Mouse (Mus musculus): ENCODE measurements around the gene Cfap77. TPM values are rescaled to one million over a fixed set of nuclear protein-coding genes. Genes with fewer than 3 reads are reported as not detected.

Gene Cfap77
- polyA plus RNA-seq, 1 experiment from 2014 or later: 0.78 TPM

DNA sequence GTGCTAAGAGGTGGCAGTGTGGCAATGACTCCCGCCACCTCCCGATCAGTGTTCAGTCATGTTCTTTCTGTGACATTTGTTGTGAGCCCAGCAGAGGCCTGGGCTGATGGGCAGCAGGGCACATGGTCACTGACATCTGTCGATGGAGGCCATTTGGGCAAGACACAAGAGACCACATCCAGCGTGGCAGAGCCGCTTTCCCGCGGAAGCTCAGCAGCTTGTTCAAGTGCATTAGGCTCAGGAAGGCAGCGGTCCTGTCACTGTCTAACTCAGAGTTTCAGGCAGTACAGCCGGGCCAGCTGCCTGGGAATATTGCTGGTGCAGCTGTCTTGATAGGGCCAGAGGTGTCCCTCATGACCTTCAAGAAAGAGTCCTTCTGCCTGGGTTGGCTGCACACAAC, 100.3 kb downstream of the Cfap77 start:
- Histone ChIP-seq H3K9me3 (no peaks in the 10 kb centered on the region), H3K4me2 (no peak overlapping the region), H3K27me3 (no peaks in the 10 kb centered on the region), H3K36me3 (no peaks in the 10 kb centered on the region), H3K27ac (replicated peaks) (no peak overlapping the region), H3K4me3 (no peak overlapping the region), H3K4me1 (replicated peaks) (no peaks in the 10 kb centered on the region), H3K9ac (no peak overlapping the region)
- WGBS: 56% methylated on average over 9 of the region's 9 CpGs
- ATAC-seq (ENCODE audit: low FRiP score, low read depth): no peak

- H3K4me3 ChIP-seq: no peak overlapping the region
- no peak overlapping the region for H3K27ac ChIP-seq (replicated peaks)
- no peaks in the 10 kb centered on the region for H3K9me3 ChIP-seq
- no peaks in the 10 kb centered on the region for H3K27me3 ChIP-seq
- H3K4me1 ChIP-seq (replicated peaks): no peaks in the 10 kb centered on the region
- no peak overlapping the region for H3K4me2 ChIP-seq
- no peak overlapping the region for H3K9ac ChIP-seq
- 39% methylated on average over 8 of the region's 8 CpGs for WGBS
- no peak for ATAC-seq (ENCODE audit: low FRiP score, low read depth)
- H3K36me3 ChIP-seq: no peaks in the 10 kb centered on the region
Measured at GRCm38 (mm10) chr2:28952981-28953380, 101.9 kb downstream of the Cfap77 start.

DNA sequence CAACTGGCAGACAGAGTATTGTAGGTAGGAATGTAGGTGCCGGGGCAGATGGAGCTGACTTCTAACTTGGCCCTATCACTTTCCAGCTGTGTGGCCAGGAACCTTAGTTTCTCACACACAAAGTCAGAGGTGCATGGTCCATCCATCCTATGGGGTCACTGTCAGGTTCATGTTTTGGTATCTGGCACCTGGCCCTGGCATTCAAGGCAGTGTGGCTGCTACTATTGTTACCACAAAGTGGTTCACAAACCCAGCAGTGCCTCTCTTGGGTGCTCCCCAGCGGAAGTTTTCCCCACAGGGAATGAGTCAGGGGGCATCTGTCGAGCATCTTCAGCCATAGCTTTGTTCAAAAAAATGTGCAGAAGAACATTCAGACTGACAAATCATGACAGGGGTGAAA, 108.6 kb downstream of the Cfap77 start:
- ATAC-seq (ENCODE audit: low FRiP score, low read depth): no peak

DNA sequence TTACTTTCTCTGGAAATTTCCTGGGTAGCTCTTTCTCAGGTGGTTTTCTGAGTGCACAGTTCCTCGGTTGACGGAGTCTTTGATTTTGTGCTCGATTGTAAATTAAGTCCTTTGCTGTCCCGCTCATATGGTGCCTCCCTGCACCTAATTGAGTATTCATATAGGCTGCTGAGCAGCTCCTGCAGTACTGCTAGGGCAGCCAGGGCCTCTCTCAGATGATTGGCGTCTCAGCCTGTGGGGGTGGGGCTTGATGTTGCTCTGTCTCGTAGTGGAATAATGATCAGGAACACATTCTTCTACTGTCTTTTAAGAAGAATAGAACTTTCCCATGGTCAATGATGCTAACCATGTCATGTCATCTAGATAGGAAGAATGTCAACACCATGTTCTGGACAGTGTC, 109.5 kb downstream of the Cfap77 start:
- Histone ChIP-seq H3K9ac (no peak overlapping the region), H3K36me3 (no peaks in the 10 kb centered on the region), H3K4me1 (replicated peaks) (peaks cover 22% of the 10 kb centered on the region), H3K4me3 (no peak overlapping the region), H3K27ac (replicated peaks) (no peak overlapping the region), H3K27me3 (peaks cover 6% of the 10 kb centered on the region), H3K9me3 (no peaks in the 10 kb centered on the region), H3K4me2 (no peak overlapping the region)
- 37% methylated on average over 6 of the region's 6 CpGs for WGBS
- ATAC-seq (ENCODE audit: low FRiP score, low read depth): no peak

More for the DNA sequence above, 108.6 kb downstream of the Cfap77 start:
- H3K36me3 ChIP-seq: no peaks in the 10 kb centered on the region
- WGBS: 72% methylated on average over 3 of the region's 3 CpGs
- peaks cover 4% of the 10 kb centered on the region for H3K27me3 ChIP-seq
- H3K4me3 ChIP-seq: no peak overlapping the region
- peaks cover 22% of the 10 kb centered on the region for H3K4me1 ChIP-seq (replicated peaks)
- H3K27ac ChIP-seq (replicated peaks): no peak overlapping the region
- no peaks in the 10 kb centered on the region for H3K9me3 ChIP-seq
- no peak overlapping the region for H3K9ac ChIP-seq
- no peak overlapping the region for H3K4me2 ChIP-seq

- WGBS: 17% methylated on average over 30 of the region's 30 CpGs
- no peak overlapping the region for H3K9ac ChIP-seq
- H3K27me3 ChIP-seq: peaks cover 12% of the 10 kb centered on the region
Measured at GRCm38 (mm10) chr2:28943666-28944516, 111.0 kb downstream of the Cfap77 start.

GRCm38 (mm10) chr2:28938997-28939396, 115.9 kb downstream of the Cfap77 start:
- ATAC-seq (ENCODE audit: low FRiP score, low read depth): no peak
- no peak overlapping the region for H3K4me2 ChIP-seq

More at GRCm38 (mm10) chr2:28943666-28944516, 111.0 kb downstream of the Cfap77 start:
- H3K4me2 ChIP-seq: peak overlapping the region; percentile 28
- H3K4me1 ChIP-seq (replicated peaks): peaks cover 22% of the 10 kb centered on the region
- no peaks in the 10 kb centered on the region for H3K36me3 ChIP-seq
- H3K9me3 ChIP-seq: no peaks in the 10 kb centered on the region
- ATAC-seq (ENCODE audit: low FRiP score, low read depth): no peak
- H3K27ac ChIP-seq (replicated peaks): no peak overlapping the region
- H3K4me3 ChIP-seq: no peak overlapping the region

GRCm38 (mm10) chr2:28930571-28930970, 124.3 kb downstream of the Cfap77 start:
- Histone ChIP-seq H3K4me3 (no peak overlapping the region), H3K27me3 (peaks cover 20% of the 10 kb centered on the region), H3K4me2 (no peak overlapping the region), H3K9ac (no peak overlapping the region), H3K4me1 (replicated peaks) (no peaks in the 10 kb centered on the region), H3K36me3 (no peaks in the 10 kb centered on the region), H3K9me3 (no peaks in the 10 kb centered on the region), H3K27ac (replicated peaks) (no peak overlapping the region)
- no peak for ATAC-seq (ENCODE audit: low FRiP score, low read depth)
- WGBS: 96% methylated on average over 3 of the region's 3 CpGs

More at GRCm38 (mm10) chr2:28938997-28939396, 115.9 kb downstream of the Cfap77 start:
- H3K4me3 ChIP-seq: no peak overlapping the region
- no peaks in the 10 kb centered on the region for H3K36me3 ChIP-seq
- H3K4me1 ChIP-seq (replicated peaks): peaks cover 11% of the 10 kb centered on the region
- H3K9me3 ChIP-seq: no peaks in the 10 kb centered on the region
- H3K27me3 ChIP-seq: peaks cover 9% of the 10 kb centered on the region; the same call in 1 of the 2 replicates
- H3K9ac ChIP-seq: no peak overlapping the region
- H3K27ac ChIP-seq (replicated peaks): no peak overlapping the region
- 85% methylated on average over 7 of the region's 7 CpGs for WGBS

- H3K4me1 ChIP-seq (replicated peaks): 0 out of 2 replicates have a peak, but pooled peaks cover 3% of the 10 kb centered on the region
- H3K27ac ChIP-seq (replicated peaks): no peak overlapping the region
- no peak overlapping the region for H3K4me2 ChIP-seq
- peak; percentile 78 for ATAC-seq (ENCODE audit: low FRiP score, low read depth)
- 1% methylated on average over 4 of the region's 4 CpGs for whole genome bisulfite sequencing
- peaks cover 70% of the 10 kb centered on the region for H3K27me3 ChIP-seq
- H3K9me3 ChIP-seq: no peaks in the 10 kb centered on the region
- no peak overlapping the region for H3K9ac ChIP-seq
- H3K36me3 ChIP-seq: no peaks in the 10 kb centered on the region
- H3K4me3 ChIP-seq: no peak overlapping the region
Measured at GRCm38 (mm10) chr2:28923912-28924311, 131.0 kb downstream of the Cfap77 start.

DNA sequence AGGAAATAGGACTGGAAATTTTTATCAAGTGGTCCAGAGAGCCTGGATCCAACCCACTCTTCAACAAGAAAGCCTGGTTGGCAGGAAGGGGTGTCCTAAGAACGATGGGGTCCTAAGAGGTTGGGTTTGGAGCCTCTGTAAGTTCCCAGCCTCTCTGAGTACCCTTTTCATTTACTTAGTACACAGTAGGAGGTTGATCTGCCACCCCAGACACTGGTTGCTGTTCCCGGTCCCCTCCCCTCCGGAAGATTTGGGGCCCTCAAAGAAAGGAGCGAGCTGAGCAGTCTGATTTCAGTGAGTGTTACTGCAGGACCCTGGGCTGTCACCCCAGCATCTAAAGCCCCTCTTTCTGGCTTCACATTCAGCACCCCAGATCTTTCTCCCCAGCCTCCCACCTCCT, 135.9 kb downstream of the Cfap77 start:
- Histone ChIP-seq H3K36me3 (no peaks in the 10 kb centered on the region), H3K27ac (replicated peaks) (no peak overlapping the region), H3K4me1 (replicated peaks) (peaks cover 9% of the 10 kb centered on the region), H3K27me3 (peaks cover 78% of the 10 kb centered on the region), H3K4me3 (no peak overlapping the region), H3K9ac (no peak overlapping the region), H3K9me3 (no peaks in the 10 kb centered on the region), H3K4me2 (no peak overlapping the region)
- 3% methylated on average over 4 of the region's 4 CpGs for WGBS
- ATAC-seq (ENCODE audit: low FRiP score, low read depth): no peak

DNA sequence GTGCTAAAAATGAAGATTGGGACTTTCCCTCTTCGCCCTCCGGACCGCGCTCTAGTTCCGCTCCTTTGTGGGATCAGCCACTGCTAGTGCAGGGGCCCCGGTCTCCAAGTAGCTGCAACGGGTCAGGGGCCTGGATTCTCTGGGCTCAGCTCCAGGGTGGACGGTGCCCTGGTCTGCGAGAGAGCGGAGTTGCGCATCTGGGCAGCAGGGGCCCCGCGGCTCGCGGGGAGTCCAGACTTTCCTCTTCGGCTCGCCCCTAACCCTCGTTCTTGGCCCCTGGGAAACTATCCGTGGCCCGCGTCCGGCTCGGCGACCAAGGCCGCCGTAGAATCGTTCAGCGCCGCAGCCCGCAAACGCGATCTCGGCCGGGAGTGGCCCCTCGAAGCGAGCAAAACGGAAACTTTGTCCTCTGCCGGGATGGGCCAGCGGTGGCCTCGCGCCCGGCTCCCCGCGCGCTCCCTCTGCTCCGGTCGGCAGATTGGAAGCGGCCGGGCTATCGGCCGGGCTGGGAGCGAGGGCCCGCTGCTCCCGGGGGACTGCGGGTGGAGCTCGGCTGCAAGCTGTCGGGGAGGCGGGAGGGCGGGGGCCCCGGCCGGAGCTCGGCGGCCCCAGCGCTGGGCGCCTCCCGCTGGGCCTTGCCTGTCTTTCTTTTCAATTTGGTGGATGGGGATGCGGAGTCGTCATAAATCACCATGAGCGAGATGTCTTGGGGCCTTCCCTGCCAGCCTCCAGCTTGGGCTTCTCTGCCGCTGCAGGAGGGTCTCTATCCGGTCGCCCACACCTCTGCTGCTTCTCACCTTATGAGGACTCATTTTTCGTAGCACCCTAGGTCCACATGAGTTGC, 137.1 kb downstream of the Cfap77 start:
- under 1% methylated on average over 65 of the region's 73 CpGs for WGBS
- no peak for ATAC-seq (ENCODE audit: low FRiP score, low read depth)
- Histone ChIP-seq H3K27ac (replicated peaks) (peak overlapping the region; percentile 66), H3K4me1 (replicated peaks) (peaks cover 9% of the 10 kb centered on the region), H3K27me3 (peaks cover 80% of the 10 kb centered on the region), H3K36me3 (no peaks in the 10 kb centered on the region), H3K9me3 (no peaks in the 10 kb centered on the region), H3K9ac (peak overlapping the region; percentile 25; the same call in 1 of the 2 replicates), H3K4me3 (peak overlapping the region; percentile 27), H3K4me2 (peak overlapping the region; percentile 36)

- H3K4me2 ChIP-seq: peak overlapping the region; percentile 36
Measured at GRCm38 (mm10) chr2:28917156-28917517, 137.7 kb downstream of the Cfap77 start.

DNA sequence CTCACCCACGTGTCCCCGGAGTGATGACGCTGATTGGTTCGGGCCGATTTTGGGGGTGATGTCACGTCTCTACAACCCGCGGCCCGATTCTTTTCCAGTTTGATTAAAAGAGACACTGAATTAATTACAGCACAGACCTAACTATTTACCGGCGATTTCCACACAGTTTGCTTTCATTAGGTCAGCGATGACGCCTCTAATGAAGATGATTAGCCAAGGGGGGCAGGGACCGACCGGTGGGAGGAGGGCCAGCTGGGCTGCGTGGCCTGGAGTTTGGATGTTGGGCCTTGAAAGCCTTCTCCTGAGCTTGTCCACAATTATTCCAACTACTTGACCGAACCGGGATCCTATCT, 138.4 kb downstream of the Cfap77 start, which contains the start of gene Barhl1:
Barhl1 (minus strand) TSS at position 156 of the 353 bp plus-strand sequence.
- ATAC-seq (ENCODE audit: low FRiP score, low read depth): no peak
- peak within 1 kb of the TSS; percentile 66 for H3K27ac ChIP-seq (replicated peaks)
- peaks cover 73% of the 10 kb centered on the region for H3K27me3 ChIP-seq
- no peaks in the 10 kb centered on the region for H3K9me3 ChIP-seq
- 2% methylated on average over 18 of the region's 18 CpGs for WGBS
- H3K4me2 ChIP-seq: peak within 1 kb of the TSS; percentile 36
- H3K36me3 ChIP-seq: no peaks in the 10 kb centered on the region
- H3K4me3 ChIP-seq: peak within 1 kb of the TSS; percentile 34
- peak within 1 kb of the TSS; percentile 25 for H3K9ac ChIP-seq
- peaks cover 9% of the 10 kb centered on the region for H3K4me1 ChIP-seq (replicated peaks)

More at GRCm38 (mm10) chr2:28917156-28917517, 137.7 kb downstream of the Cfap77 start:
- H3K4me1 ChIP-seq (replicated peaks): peaks cover 9% of the 10 kb centered on the region
- no peak for ATAC-seq (ENCODE audit: low FRiP score, low read depth)
- H3K4me3 ChIP-seq: peak overlapping the region; percentile 27
- H3K27me3 ChIP-seq: peaks cover 75% of the 10 kb centered on the region
- H3K9ac ChIP-seq: no peak overlapping the region
- H3K9me3 ChIP-seq: no peaks in the 10 kb centered on the region
- WGBS: 5% methylated on average over 11 of the region's 11 CpGs
- peak overlapping the region; percentile 66 for H3K27ac ChIP-seq (replicated peaks)
- no peaks in the 10 kb centered on the region for H3K36me3 ChIP-seq
